ENCODE assay signal across 11 mouse cellular contexts in the genomic region with DNA sequence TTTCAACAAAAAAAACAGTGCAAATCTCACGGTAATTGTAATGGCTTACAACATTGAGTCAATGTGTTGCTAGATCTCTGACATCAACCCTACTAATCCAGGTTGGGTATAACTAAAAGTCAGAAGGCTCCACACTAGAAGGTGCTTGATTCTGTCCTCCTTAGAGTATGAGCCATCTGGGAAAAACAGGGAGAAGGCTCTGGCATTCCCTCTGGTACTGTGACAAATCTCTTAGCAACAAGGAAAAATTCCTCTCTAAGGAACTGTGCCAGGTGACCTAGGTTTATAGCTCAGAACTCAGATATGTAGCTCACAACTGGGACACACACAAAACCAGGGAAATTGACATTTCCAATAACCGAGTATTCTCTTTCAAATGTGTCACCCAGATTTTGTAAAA.
"Had no signal": no experiment of that assay in that cellular context is flagged by ENCODE, and none has a peak within 500 bp of the region (broad histone marks: within the 10 kb centered on the region; RNA-seq: fewer than 3 reads in every experiment).

No protein-coding gene starts in this region.

- DNase-seq: retina, postnatal 1 day; right cerebral cortex, adult 18-20 months; right cerebral cortex, postnatal 14 days; right cerebral cortex, postnatal 25 days; right cerebral cortex, postnatal 4 days; spleen, adult 18-20 months; thymus, adult 18-20 months; thymus, adult 2 months; thymus, postnatal 14 days; thymus, postnatal 36 days; thymus, postnatal 4 days had no signal
